Mouse (Mus musculus): ENCODE measurements at regions not wholly inside any gene's neighbourhood (a gene's known extent, or its start where the extent isn't known, plus 50 kb on each side); places are given as distances from the start of the nearest gene placed in this dataset.

DNA sequence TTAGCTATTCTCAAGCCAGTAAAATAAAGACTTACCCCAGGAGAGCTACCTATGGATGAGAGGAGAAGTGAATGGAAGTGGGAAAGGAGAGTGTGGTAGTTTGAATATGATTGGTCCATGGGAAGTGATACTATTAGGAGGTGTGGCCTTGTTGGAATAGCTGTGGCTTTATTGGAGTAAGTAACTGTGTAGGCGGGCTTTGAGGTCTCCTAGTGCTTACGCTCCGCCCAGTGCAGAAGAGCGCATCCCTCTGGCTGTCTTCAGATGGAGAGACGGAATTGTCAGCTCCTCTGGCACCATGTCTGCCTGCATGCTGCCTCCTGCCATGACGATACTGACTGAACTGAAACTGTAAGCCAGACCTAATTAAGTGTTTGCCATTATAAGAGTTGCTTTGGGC lies 129.6 kb downstream of the Zfp281 start:
- no peak overlapping the region for H3K9ac ChIP-seq
- no peak overlapping the region for H3K27ac ChIP-seq
- H3K4me2 ChIP-seq (replicated peaks): no peak overlapping the region
- H3K4me1 ChIP-seq: no peaks in the 10 kb centered on the region
- H3K9me3 ChIP-seq: no peaks in the 10 kb centered on the region
- no peak for ATAC-seq (ENCODE audit: insufficient number of reproducible peaks, insufficient read depth, low FRiP score, low TSS enrichment)
- no peak overlapping the region for H3K4me3 ChIP-seq
- WGBS: 88% methylated on average over 6 of the region's 6 CpGs
- no peaks in the 10 kb centered on the region for H3K36me3 ChIP-seq
- H3K27me3 ChIP-seq: no peaks in the 10 kb centered on the region

GRCm38 (mm10) chr1:136758730-136759129 lies 134.0 kb downstream of the Zfp281 start:
- Histone ChIP-seq H3K27ac (no peak overlapping the region), H3K36me3 (no peaks in the 10 kb centered on the region), H3K9me3 (no peaks in the 10 kb centered on the region), H3K4me3 (no peak overlapping the region), H3K4me1 (no peaks in the 10 kb centered on the region), H3K27me3 (no peaks in the 10 kb centered on the region), H3K9ac (no peak overlapping the region), H3K4me2 (replicated peaks) (no peak overlapping the region)
- 67% methylated on average over 10 of the region's 10 CpGs for WGBS
- ATAC-seq (ENCODE audit: insufficient number of reproducible peaks, insufficient read depth, low FRiP score, low TSS enrichment): no peak

GRCm38 (mm10) chr1:136759164-136759563 lies 134.5 kb downstream of the Zfp281 start:
- 81% methylated on average over 4 of the region's 4 CpGs for WGBS
- no peak overlapping the region for H3K27ac ChIP-seq
- no peak overlapping the region for H3K9ac ChIP-seq
- no peak overlapping the region for H3K4me2 ChIP-seq (replicated peaks)
- no peaks in the 10 kb centered on the region for H3K27me3 ChIP-seq
- ATAC-seq (ENCODE audit: insufficient number of reproducible peaks, insufficient read depth, low FRiP score, low TSS enrichment): no peak
- H3K9me3 ChIP-seq: no peaks in the 10 kb centered on the region
- H3K36me3 ChIP-seq: no peaks in the 10 kb centered on the region
- no peaks in the 10 kb centered on the region for H3K4me1 ChIP-seq
- H3K4me3 ChIP-seq: no peak overlapping the region

DNA sequence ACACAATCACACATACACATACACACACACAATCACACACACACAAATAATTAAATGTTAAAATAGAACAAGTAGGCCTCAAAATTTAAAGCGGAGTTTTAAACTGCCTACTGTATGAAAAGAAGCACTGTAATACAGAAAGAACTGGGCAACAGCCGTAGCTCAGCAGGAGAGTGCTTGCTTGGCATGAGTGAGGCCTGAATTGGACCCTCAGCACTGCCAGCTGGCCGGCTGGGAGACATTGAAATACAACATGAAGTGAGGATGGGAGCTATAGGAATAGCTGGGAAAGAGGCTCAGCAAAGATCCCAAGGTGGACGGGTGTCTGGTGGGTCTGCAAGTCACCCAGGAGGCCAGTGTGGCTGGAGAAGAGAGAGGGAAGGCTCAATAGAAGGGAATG lies 136.8 kb downstream of the Zfp281 start:
- ATAC-seq (ENCODE audit: insufficient number of reproducible peaks, insufficient read depth, low FRiP score, low TSS enrichment): no peak
- Histone ChIP-seq H3K4me2 (replicated peaks) (no peak overlapping the region), H3K4me3 (no peak overlapping the region), H3K27me3 (no peaks in the 10 kb centered on the region), H3K27ac (no peak overlapping the region), H3K36me3 (no peaks in the 10 kb centered on the region), H3K9me3 (no peaks in the 10 kb centered on the region), H3K9ac (no peak overlapping the region; the same call in 1 of the 2 replicates), H3K4me1 (no peaks in the 10 kb centered on the region)
- WGBS: 87% methylated on average over 4 of the region's 4 CpGs

DNA sequence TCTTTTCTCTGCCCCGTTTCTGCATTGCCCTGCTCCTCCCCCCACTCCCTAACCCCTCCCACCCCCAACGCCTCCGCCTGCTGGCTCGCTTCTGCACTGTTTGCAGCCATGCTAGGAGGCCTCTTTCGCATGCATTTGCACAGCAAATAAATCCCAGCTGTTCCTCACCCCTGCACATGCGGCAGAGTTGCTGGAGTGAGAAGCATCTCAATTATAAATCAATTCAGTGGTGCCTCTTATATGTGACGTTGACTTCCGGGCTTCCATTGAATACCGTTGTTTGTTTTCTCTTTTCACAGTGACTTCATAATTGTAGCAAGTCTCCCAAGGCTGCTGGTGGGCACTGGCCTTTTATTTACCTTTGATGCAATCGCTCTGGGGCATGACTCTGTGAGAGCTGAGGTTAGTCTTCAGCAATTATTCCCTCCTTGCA lies 144.3 kb downstream of the Zfp281 start:
- Histone ChIP-seq H3K9ac (no peak overlapping the region), H3K36me3 (no peaks in the 10 kb centered on the region), H3K9me3 (no peaks in the 10 kb centered on the region), H3K4me1 (peaks cover 12% of the 10 kb centered on the region), H3K27me3 (no peaks in the 10 kb centered on the region), H3K4me2 (replicated peaks) (peak overlapping the region; percentile 33), H3K4me3 (no peak overlapping the region), H3K27ac (peak overlapping the region; percentile 51)
- WGBS: 2% methylated on average over 10 of the region's 10 CpGs
- ATAC-seq (ENCODE audit: insufficient number of reproducible peaks, insufficient read depth, low FRiP score, low TSS enrichment): 0 out of 2 replicates have a peak, but pooled peaks have one; percentile 53

- H3K27ac ChIP-seq: no peak overlapping the region
- peaks cover 6% of the 10 kb centered on the region for H3K4me1 ChIP-seq
- 88% methylated on average over 6 of the region's 6 CpGs for WGBS
- no peak overlapping the region for H3K4me2 ChIP-seq (replicated peaks)
- H3K9me3 ChIP-seq: no peaks in the 10 kb centered on the region
- no peak overlapping the region for H3K9ac ChIP-seq
- H3K36me3 ChIP-seq: no peaks in the 10 kb centered on the region
- ATAC-seq (ENCODE audit: insufficient number of reproducible peaks, insufficient read depth, low FRiP score, low TSS enrichment): no peak
- H3K4me3 ChIP-seq: no peak overlapping the region
- H3K27me3 ChIP-seq: 0 out of 2 replicates have a peak, but pooled peaks cover 3% of the 10 kb centered on the region
Measured at GRCm38 (mm10) chr1:136773743-136774142, 149.0 kb downstream of the Zfp281 start.

DNA sequence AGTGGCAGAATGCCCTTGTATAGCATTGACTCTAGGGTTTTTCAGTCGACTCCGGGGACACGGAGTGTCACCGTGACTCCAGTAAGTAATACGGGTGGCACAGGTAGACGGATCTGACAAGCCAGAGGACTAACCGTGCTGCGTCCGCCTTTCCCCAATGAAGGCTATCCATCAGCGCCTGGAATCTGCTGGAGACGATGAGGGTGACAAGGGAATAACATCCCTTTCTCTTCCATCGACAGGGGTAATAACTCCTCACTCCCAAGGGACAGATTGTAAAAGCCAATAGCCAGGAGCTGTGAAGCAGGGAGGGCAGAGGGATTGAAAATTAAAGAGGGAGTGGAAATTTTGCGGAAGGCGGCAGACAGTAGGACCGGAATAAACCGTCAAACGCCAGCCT lies 151.5 kb downstream of the Zfp281 start:
- WGBS: 77% methylated on average over 17 of the region's 17 CpGs
- Histone ChIP-seq H3K4me3 (no peak overlapping the region), H3K9ac (no peak overlapping the region), H3K4me2 (replicated peaks) (no peak overlapping the region), H3K4me1 (peaks cover under 1% of the 10 kb centered on the region; the same call in 1 of the 2 replicates), H3K27me3 (0 out of 2 replicates have a peak, but pooled peaks cover 3% of the 10 kb centered on the region), H3K9me3 (no peaks in the 10 kb centered on the region), H3K27ac (no peak overlapping the region), H3K36me3 (no peaks in the 10 kb centered on the region)
- no peak for ATAC-seq (ENCODE audit: insufficient number of reproducible peaks, insufficient read depth, low FRiP score, low TSS enrichment)

GRCm38 (mm10) chr1:136777263-136777980 lies 152.7 kb downstream of the Zfp281 start:
- 63% methylated on average over 20 of the region's 20 CpGs for WGBS

DNA sequence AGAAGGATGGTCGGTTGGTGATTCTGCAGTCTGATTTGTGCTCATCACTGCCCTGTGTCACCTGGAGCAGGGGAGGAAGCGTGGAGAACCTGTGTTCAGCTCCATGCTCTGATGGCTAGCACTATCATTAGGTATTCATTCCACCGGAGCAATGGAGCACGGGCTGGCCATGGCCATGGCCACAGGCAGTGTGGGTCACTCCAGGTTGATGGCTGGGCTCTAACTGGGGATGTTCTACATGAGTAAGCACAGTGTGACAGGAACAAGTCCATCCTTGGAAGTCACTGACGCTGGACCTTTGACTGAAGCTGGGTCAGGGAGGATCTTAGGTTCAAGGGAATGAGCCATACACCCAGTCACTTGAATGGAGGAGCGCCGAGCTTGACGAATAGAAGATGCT lies 154.7 kb downstream of the Zfp281 start:
- no peaks in the 10 kb centered on the region for H3K9me3 ChIP-seq
- H3K27ac ChIP-seq: no peak overlapping the region
- no peak overlapping the region for H3K4me2 ChIP-seq (replicated peaks)
- H3K4me1 ChIP-seq: peaks cover 16% of the 10 kb centered on the region
- 84% methylated on average over 8 of the region's 8 CpGs for WGBS
- H3K4me3 ChIP-seq: no peak overlapping the region
- 0 out of 2 replicates have a peak, but pooled peaks cover 3% of the 10 kb centered on the region for H3K27me3 ChIP-seq
- no peak for ATAC-seq (ENCODE audit: insufficient number of reproducible peaks, insufficient read depth, low FRiP score, low TSS enrichment)
- H3K36me3 ChIP-seq: no peaks in the 10 kb centered on the region
- H3K9ac ChIP-seq: no peak overlapping the region

More at GRCm38 (mm10) chr1:136777263-136777980, 152.7 kb downstream of the Zfp281 start:
- H3K4me2 ChIP-seq (replicated peaks): no peak overlapping the region
- 0 out of 2 replicates have a peak, but pooled peaks cover 3% of the 10 kb centered on the region for H3K27me3 ChIP-seq
- no peaks in the 10 kb centered on the region for H3K9me3 ChIP-seq
- no peak overlapping the region for H3K9ac ChIP-seq
- peaks cover 12% of the 10 kb centered on the region for H3K4me1 ChIP-seq
- no peak overlapping the region for H3K4me3 ChIP-seq
- no peak for ATAC-seq (ENCODE audit: insufficient number of reproducible peaks, insufficient read depth, low FRiP score, low TSS enrichment)
- H3K27ac ChIP-seq: no peak overlapping the region
- H3K36me3 ChIP-seq: no peaks in the 10 kb centered on the region

- Histone ChIP-seq H3K9me3 (no peaks in the 10 kb centered on the region), H3K36me3 (no peaks in the 10 kb centered on the region), H3K27me3 (no peaks in the 10 kb centered on the region), H3K9ac (no peak overlapping the region), H3K4me1 (peaks cover 16% of the 10 kb centered on the region), H3K4me3 (no peak overlapping the region), H3K27ac (peak overlapping the region; percentile 14; the same call in 1 of the 2 replicates), H3K4me2 (replicated peaks) (peak overlapping the region; percentile 35)
- 47% methylated on average over 18 of the region's 18 CpGs for WGBS
- no peak for ATAC-seq (ENCODE audit: insufficient number of reproducible peaks, insufficient read depth, low FRiP score, low TSS enrichment)
Measured at GRCm38 (mm10) chr1:136781561-136782025, 156.9 kb downstream of the Zfp281 start.

GRCm38 (mm10) chr1:136782261-136782660 lies 157.6 kb downstream of the Zfp281 start:
- Histone ChIP-seq H3K9me3 (no peaks in the 10 kb centered on the region), H3K9ac (no peak overlapping the region), H3K4me3 (no peak overlapping the region), H3K27ac (0 out of 2 replicates have a peak overlapping the region, but pooled peaks have one; percentile 14), H3K4me2 (replicated peaks) (peak overlapping the region; percentile 35; the same call in 1 of the 2 replicates), H3K36me3 (no peaks in the 10 kb centered on the region), H3K4me1 (peaks cover 16% of the 10 kb centered on the region), H3K27me3 (no peaks in the 10 kb centered on the region)
- ATAC-seq (ENCODE audit: insufficient number of reproducible peaks, insufficient read depth, low FRiP score, low TSS enrichment): no peak
- whole genome bisulfite sequencing: 45% methylated on average over 10 of the region's 10 CpGs

DNA sequence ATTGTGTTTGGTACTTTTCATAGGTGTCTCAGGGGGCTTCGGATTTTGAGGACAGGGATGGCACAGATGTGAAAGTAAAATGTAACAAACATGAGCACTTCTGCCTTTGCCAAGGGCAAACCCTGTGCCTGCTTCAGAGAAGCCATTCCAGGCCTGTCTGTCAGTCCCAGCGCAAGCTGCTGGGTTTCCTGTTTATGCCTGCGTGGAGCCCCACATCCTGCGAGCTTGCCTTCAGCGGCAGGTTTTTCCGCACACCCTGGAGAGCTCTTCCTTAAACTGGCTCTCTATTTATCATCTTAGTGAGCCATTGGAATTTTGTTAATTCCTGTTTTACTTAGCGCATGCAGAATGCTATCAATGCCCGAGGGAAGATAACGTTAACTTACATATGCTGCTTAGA lies 159.5 kb downstream of the Zfp281 start:
- Histone ChIP-seq H3K27me3 (no peaks in the 10 kb centered on the region; the same call in 1 of the 2 replicates), H3K4me2 (replicated peaks) (no peak overlapping the region), H3K4me3 (no peak overlapping the region), H3K27ac (no peak overlapping the region), H3K9ac (no peak overlapping the region), H3K36me3 (no peaks in the 10 kb centered on the region), H3K9me3 (no peaks in the 10 kb centered on the region), H3K4me1 (peaks cover 16% of the 10 kb centered on the region)
- ATAC-seq (ENCODE audit: insufficient number of reproducible peaks, insufficient read depth, low FRiP score, low TSS enrichment): no peak
- 59% methylated on average over 9 of the region's 9 CpGs for WGBS
